In the genomic region with DNA sequence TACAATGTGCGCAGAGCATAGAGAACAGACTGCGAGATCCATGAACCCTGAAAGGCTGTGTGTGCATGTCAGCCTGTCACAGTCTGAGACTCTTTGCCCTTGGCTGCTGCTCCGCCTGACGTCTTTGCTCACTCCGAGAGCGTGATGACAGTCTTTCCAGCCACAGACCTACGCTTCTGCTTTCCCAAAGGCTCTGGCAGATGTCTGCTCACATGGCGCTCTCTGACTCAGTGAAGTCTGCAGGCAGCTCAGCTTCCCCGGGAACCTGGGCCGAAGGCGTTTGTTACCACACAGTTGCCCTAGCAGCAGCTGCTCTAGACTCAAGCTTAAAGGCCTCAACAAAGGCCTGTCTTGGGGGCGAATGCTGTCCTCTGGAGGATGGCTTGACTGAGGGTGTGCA, we compare ENCODE assay signal across 8 mouse cellular contexts. TPM values are rescaled to one million over a fixed set of nuclear protein-coding genes. Genes with fewer than 3 reads are reported as not detected.
DNase-seq lines count a peak whose midpoint lies in the region; ATAC-seq and TF ChIP-seq lines count a peak whose summit lies in the region.

No protein-coding gene starts in this region.

- 58% methylated on average over 12 of the region's 12 CpGs for whole genome bisulfite sequencing in liver, embryonic 11.5 days
- 80% methylated on average over 12 of the region's 12 CpGs for WGBS in small intestine, adult 2 months

- no peaks in the 10 kb centered on the region for H3K9me3 ChIP-seq in liver, embryonic 11.5 days (ENCODE audit: control insufficient read depth, low read length)

- H3K36me3 ChIP-seq in liver, embryonic 11.5 days (ENCODE audit: control insufficient read depth, insufficient read depth, low read length), result no peaks in the 10 kb centered on the region
- H3K36me3 ChIP-seq in small intestine, adult 2 months (ENCODE audit: control insufficient read depth, insufficient read depth, low read length), result no peaks in the 10 kb centered on the region

- peak; percentile 32 for DNase-seq in liver
- DNase-seq in liver, embryonic 11.5 days (ENCODE audit: low spot score), result no peak
- DNase-seq in heart, adult 11 months, result peak; percentile 98
- DNase-seq in layer of hippocampus, adult 2 months (ENCODE audit: low spot score in 2 of 2), result peak; percentile 88 to 92
- DNase-seq in lung, postnatal 14 days, result peak; percentile 48
- DNase-seq in cerebellum, adult 11-12 months, result no peak

- H3K4me2 ChIP-seq in liver, embryonic 11.5 days, result no peak overlapping the region

- no peak for TF ChIP-seq POLR2A in small intestine, adult 2 months (IDR thresholded peaks at IDR 0.05; ENCODE audit: low read depth, low read length)

- H3K4me3 ChIP-seq in liver, embryonic 11.5 days (ENCODE audit: low read depth, low read length), result no peak overlapping the region
- no peak overlapping the region for H3K4me3 ChIP-seq in brown adipose tissue, adult 24 weeks (ENCODE audit: insufficient read depth, low read depth, low read length)
- H3K4me3 ChIP-seq in layer of hippocampus, adult 2 months, result peak overlapping the region; percentile 27; the same call in 1 of the 2 replicates
- no peak overlapping the region for H3K4me3 ChIP-seq in small intestine, adult 2 months (ENCODE audit: low read depth, low read length)

- peaks cover 6% of the 10 kb centered on the region; the same call in 1 of the 2 replicates for H3K4me1 ChIP-seq in liver, embryonic 11.5 days (replicated peaks; ENCODE audit: control insufficient read depth, insufficient read depth, low read length)
- H3K4me1 ChIP-seq in brown adipose tissue, adult 24 weeks (ENCODE audit: control insufficient read depth, insufficient read depth, insufficient read length, low read length), result peaks cover 3% of the 10 kb centered on the region; the same call in 1 of the 2 replicates
- peaks cover 18% of the 10 kb centered on the region for H3K4me1 ChIP-seq in small intestine, adult 2 months (ENCODE audit: control insufficient read depth, insufficient read depth, insufficient read length, low read length)

- no peaks in the 10 kb centered on the region for H3K27me3 ChIP-seq in liver, embryonic 11.5 days (replicated peaks; ENCODE audit: control insufficient read depth, insufficient read depth, low read length)
- no peaks in the 10 kb centered on the region for H3K27me3 ChIP-seq in small intestine, adult 2 months (ENCODE audit: control insufficient read depth, insufficient read depth, low read length)

- TF ChIP-seq CTCF in layer of hippocampus, adult 2 months (conservative IDR thresholded peaks at IDR 0.05), result no peak
- no peak for TF ChIP-seq CTCF in small intestine, adult 2 months (IDR thresholded peaks at IDR 0.05; ENCODE audit: extremely low read depth, insufficient read length, insufficient replicate concordance, low read depth, low read length)

- H3K9ac ChIP-seq in liver, embryonic 11.5 days (ENCODE audit: low read depth, low read length), result no peak overlapping the region

- no peak for ATAC-seq in liver, embryonic 11.5 days (replicated peaks; ENCODE audit: low FRiP score)

- no peak overlapping the region for H3K27ac ChIP-seq in liver, embryonic 11.5 days (ENCODE audit: low read depth, low read length)
- peak overlapping the region; percentile 80 for H3K27ac ChIP-seq in brown adipose tissue, adult 24 weeks (replicated peaks; ENCODE audit: low read depth, low read length)
- H3K27ac ChIP-seq in layer of hippocampus, adult 2 months, result peak overlapping the region; percentile 89
- peak overlapping the region; percentile 44 for H3K27ac ChIP-seq in small intestine, adult 2 months (ENCODE audit: insufficient read depth, low read depth, low read length)

RNA-seq across cellular contexts. Expression of gene Stxbp3, which starts 15.0 kb away (rescaled TPM):
- polyA plus RNA-seq in liver, embryonic 11.5 days (2014; fragmentation: Nextera tagmentation; extraction: Ambion mirVana), result 35.1 and 35.6 TPM in 2 replicates
- 21.5 and 25.5 TPM in 2 replicates for polyA plus RNA-seq in brown adipose tissue, adult 24 weeks (2012; ENCODE audit: insufficient read depth, insufficient read length, missing spikeins)
- 10 to 100 TPM; 25.1 to 27.8 TPM for total RNA-seq in layer of hippocampus, adult 2 months (2021)
- polyA plus RNA-seq in small intestine, adult 2 months (2012; rRNA removed), result 1.7 and 4.5 TPM in 2 replicates

RNA-seq across cellular contexts. Expression of gene Fndc7, which starts 34.4 kb away (rescaled TPM):
- 0.18 TPM in 1 of 2 replicates, not detected in the other for polyA plus RNA-seq in liver, embryonic 11.5 days (2014; fragmentation: Nextera tagmentation; extraction: Ambion mirVana)
- 0.38 TPM in 1 of 2 replicates, not detected in the other for polyA plus RNA-seq in brown adipose tissue, adult 24 weeks (2012; ENCODE audit: insufficient read depth, insufficient read length, missing spikeins)
- under 1 TPM in 1 of 2 experiments, not detected in 1; 0.15 TPM for total RNA-seq in layer of hippocampus, adult 2 months (2021)
- 0.10 TPM in 2 replicates for polyA plus RNA-seq in small intestine, adult 2 months (2012; rRNA removed)

RNA-seq across cellular contexts. Expression of gene Prpf38b, which starts 56.2 kb away (rescaled TPM):
- 61.0 and 69.3 TPM in 2 replicates for polyA plus RNA-seq in liver, embryonic 11.5 days (2014; fragmentation: Nextera tagmentation; extraction: Ambion mirVana)
- polyA plus RNA-seq in brown adipose tissue, adult 24 weeks (2012; ENCODE audit: insufficient read depth, insufficient read length, missing spikeins), result 35.9 and 75.7 TPM in 2 replicates
- 10 to 100 TPM; 51.9 to 53.1 TPM for total RNA-seq in layer of hippocampus, adult 2 months (2021)
- polyA plus RNA-seq in small intestine, adult 2 months (2012; rRNA removed), result 38.0 and 73.9 TPM in 2 replicates

Comparison
In these comparisons a context has a peak if more than half of its experiments do, and no peak if none do; other contexts are left out.
1. DNase-seq: peak in liver (single experiment), heart, adult 11 months (single experiment), layer of hippocampus, adult 2 months (2 of 2) and lung, postnatal 14 days (single experiment); none in liver, embryonic 11.5 days (single experiment) and cerebellum, adult 11-12 months (single experiment).